Mouse (Mus musculus) brain, embryonic 14.5 days (tissue): ENCODE measurements around the gene D630045J12Rik.

ENCODE experiments used
- CTCF ChIP-seq: fragments of 200-500 bp; IDR thresholded peaks from 2 replicates; pipeline ENCODE4 v1.5.1; 2012; ENCODE audit warnings: inconsistent platforms, mild to moderate bottlenecking, moderate library complexity, borderline replicate concordance; ENCODE audit not compliant: insufficient read depth, insufficient read length; ENCODE audit errors: extremely low read depth
- POLR2A ChIP-seq: fragments of 200-500 bp; IDR thresholded peaks from 2 replicates; pipeline ENCODE4 v1.6.1; 2012; ENCODE audit warnings: mild to moderate bottlenecking, inconsistent platforms, borderline replicate concordance; ENCODE audit not compliant: poor library complexity, insufficient read depth, insufficient read length, severe bottlenecking; ENCODE audit errors: extremely low read depth

DNA sequence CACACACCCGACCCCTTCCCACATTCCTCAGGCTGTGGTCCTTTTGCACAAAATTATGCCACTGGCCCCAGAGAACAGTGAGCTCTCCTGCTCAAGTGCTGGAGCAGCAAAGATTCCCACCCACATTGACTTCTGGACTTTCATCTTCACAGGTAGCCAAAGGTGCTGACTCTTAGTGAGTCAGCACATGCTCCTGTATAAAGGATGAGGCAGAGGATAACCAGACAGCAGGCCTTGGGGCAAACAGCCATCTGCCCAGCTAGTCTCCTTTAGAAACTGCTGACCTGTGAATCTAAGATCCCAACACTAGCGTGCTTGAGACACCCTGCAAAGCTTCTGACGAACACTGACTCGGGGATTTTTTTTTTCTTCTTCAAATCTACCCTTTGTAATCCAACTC is 15.4 kb downstream of the D630045J12Rik start:
- TF ChIP-seq POLR2A (no peak), CTCF (no peak)
